Mouse (Mus musculus): ENCODE measurements around the gene Polg2. TPM values are rescaled to one million over a fixed set of nuclear protein-coding genes. Genes with fewer than 3 reads are reported as not detected.
"Not testable (repeated sequence)": the region's sequence is repeated elsewhere in the genome, so short reads cannot be mapped to it uniquely, and the experiment has no call there.

The Polg2 gene
- polyA plus RNA-seq, 1 experiment, result 8.9 TPM

GRCm38 (mm10) chr11:106737178-106737621 is 42.1 kb downstream of the Polg2 start:
- TF ChIP-seq POLR2A (IDR thresholded peaks at IDR 0.05; ENCODE audit: borderline replicate concordance, low read depth, low read length) (no peak), CTCF (IDR thresholded peaks at IDR 0.05; ENCODE audit: low read depth, low read length) (no peak)
- H3K4me1 ChIP-seq (ENCODE audit: control insufficient read depth, insufficient read depth, low read length), result peaks cover 12% of the 10 kb centered on the region
- H3K27ac ChIP-seq (ENCODE audit: insufficient read depth, low read depth, low read length), result no peak overlapping the region
- H3K4me3 ChIP-seq (ENCODE audit: insufficient read depth, low read length), result no peak overlapping the region

GRCm38 (mm10) chr11:106736614-106737013 is 42.7 kb downstream of the Polg2 start:
- TF ChIP-seq POLR2A (IDR thresholded peaks at IDR 0.05; ENCODE audit: borderline replicate concordance, low read depth, low read length) (no peak), CTCF (IDR thresholded peaks at IDR 0.05; ENCODE audit: low read depth, low read length) (no peak)
- Histone ChIP-seq H3K4me3 (ENCODE audit: insufficient read depth, low read length) (no peak overlapping the region), H3K27ac (ENCODE audit: insufficient read depth, low read depth, low read length) (no peak overlapping the region), H3K4me1 (ENCODE audit: control insufficient read depth, insufficient read depth, low read length) (peaks cover 10% of the 10 kb centered on the region)

- Histone ChIP-seq H3K27ac (ENCODE audit: insufficient read depth, low read depth, low read length) (no peak overlapping the region), H3K4me1 (ENCODE audit: control insufficient read depth, insufficient read depth, low read length) (peaks cover 4% of the 10 kb centered on the region; the same call in 1 of the 2 replicates), H3K4me3 (ENCODE audit: insufficient read depth, low read length) (no peak overlapping the region)
- TF ChIP-seq CTCF (IDR thresholded peaks at IDR 0.05; ENCODE audit: low read depth, low read length), result no peak
- no peak for TF ChIP-seq POLR2A (IDR thresholded peaks at IDR 0.05; ENCODE audit: borderline replicate concordance, low read depth, low read length)
These were observed 48.6 kb downstream of the Polg2 start for GRCm38 (mm10) chr11:106730714-106731113.

- peaks cover 4% of the 10 kb centered on the region; the same call in 1 of the 2 replicates for H3K4me1 ChIP-seq (ENCODE audit: control insufficient read depth, insufficient read depth, low read length)
- TF ChIP-seq CTCF (IDR thresholded peaks at IDR 0.05; ENCODE audit: low read depth, low read length) (no peak), POLR2A (IDR thresholded peaks at IDR 0.05; ENCODE audit: borderline replicate concordance, low read depth, low read length) (no peak)
- H3K4me3 ChIP-seq (ENCODE audit: insufficient read depth, low read length), result no peak overlapping the region
- H3K27ac ChIP-seq (ENCODE audit: insufficient read depth, low read depth, low read length), result no peak overlapping the region
These were observed 49.7 kb downstream of the Polg2 start for GRCm38 (mm10) chr11:106729656-106730055.

GRCm38 (mm10) chr11:106728402-106729366 is 50.7 kb downstream of the Polg2 start:
- TF ChIP-seq POLR2A (IDR thresholded peaks at IDR 0.05; ENCODE audit: borderline replicate concordance, low read depth, low read length) (no peak), CTCF (IDR thresholded peaks at IDR 0.05; ENCODE audit: low read depth, low read length) (no peak)
- H3K27ac ChIP-seq (ENCODE audit: insufficient read depth, low read depth, low read length), result no peak overlapping the region
- H3K4me1 ChIP-seq (ENCODE audit: control insufficient read depth, insufficient read depth, low read length), result peaks cover 4% of the 10 kb centered on the region; the same call in 1 of the 2 replicates
- no peak overlapping the region for H3K4me3 ChIP-seq (ENCODE audit: insufficient read depth, low read length)

- no peak for TF ChIP-seq POLR2A (IDR thresholded peaks at IDR 0.05; ENCODE audit: borderline replicate concordance, low read depth, low read length)
- no peak for TF ChIP-seq CTCF (IDR thresholded peaks at IDR 0.05; ENCODE audit: low read depth, low read length)
- H3K4me1 ChIP-seq (ENCODE audit: control insufficient read depth, insufficient read depth, low read length), result peaks cover 6% of the 10 kb centered on the region; the same call in 1 of the 2 replicates
- H3K4me3 ChIP-seq (ENCODE audit: insufficient read depth, low read length), result no peak overlapping the region
- H3K27ac ChIP-seq (ENCODE audit: insufficient read depth, low read depth, low read length), result no peak overlapping the region
These were observed 51.4 kb downstream of the Polg2 start for GRCm38 (mm10) chr11:106727967-106728366.

- H3K4me1 ChIP-seq (ENCODE audit: control insufficient read depth, insufficient read depth, low read length); H3K4me3 ChIP-seq (ENCODE audit: insufficient read depth, low read length); H3K27ac ChIP-seq (ENCODE audit: insufficient read depth, low read depth, low read length): not testable (repeated sequence)
These were observed 54.5 kb downstream of the Polg2 start for GRCm38 (mm10) chr11:106724916-106725235.

GRCm38 (mm10) chr11:106724176-106724915 is 55.0 kb downstream of the Polg2 start:
- no peak overlapping the region for H3K27ac ChIP-seq (ENCODE audit: insufficient read depth, low read depth, low read length)
- no peak for TF ChIP-seq POLR2A (IDR thresholded peaks at IDR 0.05; ENCODE audit: borderline replicate concordance, low read depth, low read length)
- no peak for TF ChIP-seq CTCF (IDR thresholded peaks at IDR 0.05; ENCODE audit: low read depth, low read length)
- H3K4me1 ChIP-seq (ENCODE audit: control insufficient read depth, insufficient read depth, low read length), result peaks cover 7% of the 10 kb centered on the region
- no peak overlapping the region for H3K4me3 ChIP-seq (ENCODE audit: insufficient read depth, low read length)

- H3K27ac ChIP-seq (ENCODE audit: insufficient read depth, low read depth, low read length), result no peak overlapping the region
- no peak overlapping the region for H3K4me3 ChIP-seq (ENCODE audit: insufficient read depth, low read length)
- H3K4me1 ChIP-seq (ENCODE audit: control insufficient read depth, insufficient read depth, low read length), result peaks cover 7% of the 10 kb centered on the region
- no peak for TF ChIP-seq POLR2A (IDR thresholded peaks at IDR 0.05; ENCODE audit: borderline replicate concordance, low read depth, low read length)
- no peak for TF ChIP-seq CTCF (IDR thresholded peaks at IDR 0.05; ENCODE audit: low read depth, low read length)
These were observed 55.7 kb downstream of the Polg2 start for GRCm38 (mm10) chr11:106723611-106724125.

Measured in bone marrow macrophage, adult 2 months (primary cell).